11 mouse cellular contexts compared by ENCODE assay signal in the genomic region with DNA sequence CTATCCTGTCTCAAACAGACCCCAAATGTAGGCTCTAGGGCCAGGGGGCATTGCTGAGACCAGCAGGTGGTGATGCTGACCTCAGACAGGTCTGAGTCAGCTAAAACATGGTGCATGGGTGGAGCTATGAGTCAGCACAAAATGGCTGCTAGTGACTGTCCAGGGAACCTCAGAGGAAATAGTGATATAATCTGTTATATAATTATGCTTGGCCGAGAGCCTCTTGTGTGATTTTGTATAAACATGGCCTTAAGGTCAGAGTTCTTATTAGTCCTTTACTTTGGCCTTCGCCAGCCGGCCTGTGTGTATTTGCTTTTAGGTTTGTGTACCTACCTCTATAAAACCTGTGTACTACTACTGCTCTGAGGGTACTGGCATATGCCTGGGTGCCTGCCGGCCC. TPM values are rescaled to one million over a fixed set of nuclear protein-coding genes. Genes with fewer than 3 reads are reported as not detected.
DNase-seq lines count a peak whose midpoint lies in the region; ATAC-seq and TF ChIP-seq lines count a peak whose summit lies in the region.
"Had no signal": no experiment of that assay in that cellular context is flagged by ENCODE, and none has a peak within 500 bp of the region (broad histone marks: within the 10 kb centered on the region; RNA-seq: fewer than 3 reads in every experiment).

No protein-coding gene starts in this region.

- H3K4me1 ChIP-seq in kidney, embryonic 15.5 days, result peaks cover 5% of the 10 kb centered on the region; the same call in 1 of the 2 replicates
- peaks cover 41% of the 10 kb centered on the region for H3K4me1 ChIP-seq in G1E (ENCODE audit: insufficient read depth, low read depth, low read length)

- H3K27me3 ChIP-seq in kidney, embryonic 15.5 days, result no peaks in the 10 kb centered on the region
- no peaks in the 10 kb centered on the region; the same call in 1 of the 2 replicates for H3K27me3 ChIP-seq in G1E (ENCODE audit: insufficient read depth, low read length)
- H3K27me3 ChIP-seq: midbrain, embryonic 12.5 days had no signal

- H3K9ac ChIP-seq in kidney, embryonic 15.5 days, result no peak overlapping the region
- H3K9ac ChIP-seq: midbrain, embryonic 12.5 days had no signal

- no peak for TF ChIP-seq CTCF in G1E (IDR thresholded peaks at IDR 0.05; ENCODE audit: low read depth, low read length)

- no peak overlapping the region for H3K4me2 ChIP-seq in kidney, embryonic 15.5 days
- H3K4me2 ChIP-seq: midbrain, embryonic 12.5 days had no signal

- H3K9me3 ChIP-seq in kidney, embryonic 15.5 days (replicated peaks), result no peaks in the 10 kb centered on the region
- H3K9me3 ChIP-seq in G1E (replicated peaks), result no peaks in the 10 kb centered on the region
- H3K9me3 ChIP-seq: midbrain, embryonic 12.5 days had no signal

- WGBS in kidney, embryonic 15.5 days, result 54% methylated on average over 4 of the region's 4 CpGs

- no peak overlapping the region for H3K27ac ChIP-seq in kidney, embryonic 15.5 days
- H3K27ac ChIP-seq: midbrain, embryonic 12.5 days had no signal

- no peaks in the 10 kb centered on the region for H3K36me3 ChIP-seq in kidney, embryonic 15.5 days
- no peaks in the 10 kb centered on the region for H3K36me3 ChIP-seq in G1E (replicated peaks)
- H3K36me3 ChIP-seq: midbrain, embryonic 12.5 days had no signal

- DNase-seq in kidney, adult 8-10 months, result peak; percentile 45 to 54
- DNase-seq in G1E (ENCODE audit: low spot score), result no peak
- peak; percentile 85 for DNase-seq in lung, postnatal 36 days
- DNase-seq in layer of hippocampus, postnatal 36 days, result no peak
- DNase-seq: cerebellum, adult 18-20 months; heart, postnatal 10 days; thymus, postnatal 14 days had no signal

- no peak overlapping the region for H3K4me3 ChIP-seq in kidney, embryonic 15.5 days (replicated peaks)
- H3K4me3 ChIP-seq in G1E (ENCODE audit: low read depth, low read length), result no peak overlapping the region
- H3K4me3 ChIP-seq: midbrain, embryonic 12.5 days had no signal

- no peak for ATAC-seq in kidney, embryonic 15.5 days (replicated peaks; ENCODE audit: low FRiP score)
- peak; percentile 40; the same call in 1 of the 2 replicates for ATAC-seq in G1E (ENCODE audit: extremely low read depth, insufficient number of reproducible peaks, low FRiP score, poor library complexity, severe bottlenecking)
- ATAC-seq in erythroid progenitor cell, adult 5-6 weeks (replicated peaks; ENCODE audit: low FRiP score, poor library complexity, severe bottlenecking), result peak; percentile 83
- no peak for ATAC-seq in megakaryocyte, adult 5-6 weeks (ENCODE audit: poor library complexity, severe bottlenecking)

RNA-seq across cellular contexts. Expression of a gene that starts 5.2 kb away (rescaled TPM):
- 16.9 and 17.7 TPM in 2 replicates for polyA plus RNA-seq in kidney, embryonic 15.5 days (2015; fragmentation: Nextera tagmentation; extraction: Ambion mirVana)
- total RNA-seq in G1E (2014; fragmentation: Nextera tagmentation), result 22.1 and 24.5 TPM in 2 replicates
- 6.5 and 7.0 TPM in 2 replicates for total RNA-seq in G1E (2017)
- polyA plus RNA-seq in G1E (2012), result 25.1 and 26.4 TPM in 2 replicates
- 3.8 and 4.3 TPM in 2 replicates for total RNA-seq in erythroid progenitor cell, adult 5-6 weeks (2015; ENCODE audit: low replicate concordance)
- total RNA-seq in erythroid progenitor cell, adult 5-6 weeks (2017; ENCODE audit: low replicate concordance), result 2.1 and 7.5 TPM in 2 replicates
- 1.3 and 2.7 TPM in 2 replicates for total RNA-seq in megakaryocyte, adult 5-6 weeks (2015)
- 1.4 TPM in 2 replicates for total RNA-seq in megakaryocyte, adult 5-6 weeks (2017)
- total RNA-seq in layer of hippocampus, postnatal 36 days (2021), result 10 to 100 TPM; 22.3 to 23.1 TPM

RNA-seq across cellular contexts. Expression of a gene that starts 13.0 kb away (rescaled TPM):
- polyA plus RNA-seq in kidney, embryonic 15.5 days (2015; fragmentation: Nextera tagmentation; extraction: Ambion mirVana), result 3.8 and 4.4 TPM in 2 replicates
- 10.1 and 10.2 TPM in 2 replicates for total RNA-seq in G1E (2014; fragmentation: Nextera tagmentation)
- 11.7 and 14.8 TPM in 2 replicates for total RNA-seq in G1E (2017)
- 8.4 and 8.6 TPM in 2 replicates for polyA plus RNA-seq in G1E (2012)
- total RNA-seq in erythroid progenitor cell, adult 5-6 weeks (2015; ENCODE audit: low replicate concordance), result not detected in 2 replicates
- not detected in 2 replicates for total RNA-seq in erythroid progenitor cell, adult 5-6 weeks (2017; ENCODE audit: low replicate concordance)
- 1.7 and 5.4 TPM in 2 replicates for total RNA-seq in megakaryocyte, adult 5-6 weeks (2015)
- 1.4 and 2.7 TPM in 2 replicates for total RNA-seq in megakaryocyte, adult 5-6 weeks (2017)
- total RNA-seq in layer of hippocampus, postnatal 36 days (2021), result 1 to 10 TPM; 1.4 to 2.3 TPM

RNA-seq across cellular contexts. Expression of a gene that starts 48.1 kb away (rescaled TPM):
- polyA plus RNA-seq in kidney, embryonic 15.5 days (2015; fragmentation: Nextera tagmentation; extraction: Ambion mirVana), result 13.4 and 14.3 TPM in 2 replicates
- not detected in 2 replicates for total RNA-seq in G1E (2014; fragmentation: Nextera tagmentation)
- total RNA-seq in G1E (2017), result 0.06 TPM in 1 of 2 replicates, not detected in the other
- not detected in 2 replicates for polyA plus RNA-seq in G1E (2012)
- not detected in 2 replicates for total RNA-seq in erythroid progenitor cell, adult 5-6 weeks (2015; ENCODE audit: low replicate concordance)
- total RNA-seq in erythroid progenitor cell, adult 5-6 weeks (2017; ENCODE audit: low replicate concordance), result not detected in 2 replicates
- total RNA-seq in megakaryocyte, adult 5-6 weeks (2015), result not detected in 2 replicates
- not detected in 2 replicates for total RNA-seq in megakaryocyte, adult 5-6 weeks (2017)
- 1 to 10 TPM; 1.8 to 2.6 TPM for total RNA-seq in layer of hippocampus, postnatal 36 days (2021)

Comparison
In these comparisons a context has a peak if more than half of its experiments do, and no peak if none do; other contexts are left out.
1. DNase-seq: peak in kidney, adult 8-10 months (2 of 2) and lung, postnatal 36 days (single experiment); none in G1E (single experiment) and layer of hippocampus, postnatal 36 days (0 of 2).
2. ATAC-seq: peak in G1E (single experiment) and erythroid progenitor cell, adult 5-6 weeks (single experiment); none in kidney, embryonic 15.5 days (single experiment) and megakaryocyte, adult 5-6 weeks (single experiment).